Mouse (Mus musculus) heart, postnatal 14 days (tissue): ENCODE data around the gene Sgcd. TPM values are rescaled to one million over a fixed set of nuclear protein-coding genes. Genes with fewer than 3 reads are reported as not detected.

Experiments
- DNase-seq, 2 experiments: peaks; one replicate each; pipeline ENCODE4 v3.0.0; 2021 to 2022
- intact Hi-C: fragments of 180-260 bp; cut with DNase I; formaldehyde crosslinking; loops from one replicate; pipeline ENCODE4 v1.15.1; 2025
- total RNA-seq, 2 experiments: library from RNA; stranded (reverse); gene quantifications; 2 replicates each; pipeline ENCODE4 v1.2.3; 2021

Gene Sgcd
- total RNA-seq, 2 experiments from 2014 or later = 55.8 to 57.5 TPM

DNA sequence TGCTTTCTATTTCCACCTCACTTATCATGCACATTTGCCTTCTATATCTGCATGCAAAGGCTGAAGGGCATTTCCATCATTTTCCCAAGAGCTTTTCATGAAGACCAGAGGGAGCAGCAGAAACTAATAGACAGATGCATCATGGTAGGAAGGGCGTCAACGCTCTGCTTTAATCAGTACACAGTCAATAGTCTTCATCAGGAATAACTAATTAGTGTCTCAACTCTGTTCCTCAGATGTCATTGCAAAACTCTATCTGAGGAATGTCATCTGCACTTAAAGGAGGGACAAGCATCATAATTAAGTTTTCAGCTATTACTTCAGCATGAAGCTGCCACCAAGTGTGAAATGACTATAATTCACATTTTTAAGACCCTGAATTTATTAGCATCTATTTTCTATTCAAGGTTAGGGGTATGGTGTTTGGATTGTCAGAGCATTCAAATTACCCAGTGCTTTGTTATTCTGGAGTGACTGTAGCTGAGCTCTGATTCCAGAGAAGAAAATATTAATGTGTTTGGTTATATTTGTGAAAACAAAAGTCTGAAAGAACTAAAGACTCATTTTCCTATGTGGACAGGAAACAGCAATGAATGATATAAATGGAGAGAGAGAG, 918.9 kb downstream of the Sgcd start:
- DNase-seq = no peak
- intact Hi-C loops = no loop called here

DNA sequence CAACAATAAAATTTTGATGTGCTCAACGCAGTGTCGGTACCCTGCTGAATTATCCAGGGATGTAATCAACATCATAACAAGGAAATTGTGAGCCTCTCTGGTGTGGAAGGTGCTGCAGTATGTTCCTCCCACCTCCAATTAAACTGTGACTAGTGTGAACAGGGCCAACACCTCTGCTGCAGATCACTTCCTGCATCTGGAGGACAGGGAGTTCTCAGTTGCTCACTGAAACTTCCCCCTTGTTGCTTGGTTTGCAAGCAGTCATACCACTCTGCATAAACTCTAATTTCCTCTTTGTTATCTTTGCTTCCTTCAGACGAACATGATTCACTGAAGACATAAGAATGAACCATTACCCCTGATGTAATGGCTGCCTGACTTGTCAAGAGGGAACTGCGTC, 925.1 kb downstream of the Sgcd start:
- intact Hi-C loops = no loop called here
- no peak for DNase-seq

DNA sequence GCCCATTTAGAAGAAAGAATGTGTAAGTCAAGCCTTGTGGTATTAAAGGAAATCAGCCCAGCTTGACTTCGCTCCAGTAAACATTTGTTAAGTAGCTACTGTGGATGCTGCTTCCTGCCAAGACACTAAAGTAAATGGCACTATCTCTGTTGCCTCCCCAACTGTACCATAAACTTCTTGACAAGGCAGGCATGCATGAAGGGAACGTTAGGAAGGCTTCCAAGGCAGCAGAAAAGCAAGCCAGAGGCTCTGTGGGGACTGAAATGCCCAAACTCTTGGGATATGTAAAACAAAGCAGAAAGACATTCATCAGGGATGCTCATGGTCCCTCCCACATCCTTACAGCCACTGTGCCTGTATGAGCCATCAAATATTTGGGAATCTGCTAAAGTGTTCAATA, 938.4 kb downstream of the Sgcd start:
- intact Hi-C loops = no loop called here
- no peak for DNase-seq

DNA sequence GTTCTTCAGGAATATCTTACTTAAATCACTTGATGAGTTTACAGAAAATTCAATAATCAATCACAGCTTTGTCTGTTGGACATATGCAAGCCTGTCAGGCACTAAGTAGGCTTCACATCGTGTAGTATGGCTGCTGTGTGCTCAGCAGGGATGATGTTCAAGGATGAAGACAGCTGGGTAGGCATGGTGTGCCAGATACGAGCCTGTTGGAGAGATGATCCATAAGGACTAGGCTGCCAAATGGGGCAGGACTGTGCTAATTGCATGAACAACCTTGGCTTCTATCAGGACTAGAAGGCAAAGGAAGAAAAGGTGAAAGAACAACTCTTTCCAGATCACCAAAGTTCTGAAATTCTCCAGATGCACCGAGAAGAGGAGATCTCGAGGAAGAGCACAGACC, 939.0 kb downstream of the Sgcd start:
- intact Hi-C loops = no loop called here
- DNase-seq = no peak

DNA sequence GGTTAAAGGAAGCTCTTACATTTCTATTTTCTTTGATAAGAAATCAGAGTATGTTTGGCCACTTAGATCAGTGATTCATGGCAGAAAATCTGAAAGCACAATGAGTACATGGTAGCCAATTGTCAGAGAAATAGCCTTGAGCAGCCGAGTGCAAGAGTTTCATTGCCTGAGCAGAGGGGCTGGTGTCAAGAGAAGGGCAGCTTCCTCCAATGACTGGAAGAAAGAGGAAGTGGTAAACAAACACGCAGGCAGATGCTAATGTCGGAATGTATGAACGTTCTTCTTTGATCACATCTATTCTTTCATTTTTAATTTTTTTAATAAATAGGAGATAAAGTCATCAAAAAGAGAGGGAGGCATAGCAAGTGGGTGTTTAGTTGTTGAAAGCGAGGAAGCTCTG, 956.5 kb downstream of the Sgcd start:
- intact Hi-C loops = no loop called here
- DNase-seq = no peak

DNA sequence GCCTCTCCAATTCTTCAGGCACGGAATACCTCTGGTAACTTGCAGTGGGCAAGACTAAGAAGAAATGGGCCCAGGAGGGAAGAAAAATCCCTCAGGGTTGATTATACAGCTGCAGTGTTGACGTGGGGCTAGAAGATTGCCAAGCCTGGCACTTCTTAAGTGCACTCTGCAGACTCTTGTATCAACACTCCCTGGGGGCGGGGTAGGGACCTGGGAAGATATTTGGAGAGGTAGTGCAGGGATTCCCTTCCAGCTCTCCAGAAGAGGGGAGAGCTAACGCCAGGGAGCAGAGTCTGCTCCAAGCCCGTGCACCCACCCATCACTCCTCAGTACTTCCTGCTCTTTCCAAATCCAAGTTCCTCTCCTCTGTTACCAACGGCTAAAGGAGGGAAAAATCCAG, 967.9 kb downstream of the Sgcd start:
- intact Hi-C loops = loop anchor here (10.0 kb wide), 1 partner anchor 354 kb away; no protein-coding TSS in a partner anchor
- DNase-seq = peak; percentile 2 to 16

DNA sequence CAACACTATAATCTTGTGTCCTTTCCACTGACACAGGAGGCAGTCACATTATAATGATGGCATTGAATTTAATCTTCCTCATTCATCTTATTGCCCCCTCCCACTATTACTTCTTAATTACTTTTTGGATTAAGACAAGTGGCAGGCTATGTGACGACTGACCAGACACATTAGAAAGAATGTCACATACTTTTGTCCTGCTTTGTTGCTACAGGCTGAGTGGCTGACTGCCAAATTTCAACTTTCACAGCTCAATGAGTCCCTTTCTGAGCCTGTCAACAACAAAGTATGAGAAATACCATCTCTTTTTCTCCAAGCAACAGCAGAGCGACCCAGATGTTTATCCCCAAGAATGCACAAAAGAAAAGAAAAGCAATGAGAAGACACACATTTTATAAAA, 970.6 kb downstream of the Sgcd start:
- intact Hi-C loops = no loop called here
- DNase-seq = peak in 1 of 2 experiments; percentile 5

DNA sequence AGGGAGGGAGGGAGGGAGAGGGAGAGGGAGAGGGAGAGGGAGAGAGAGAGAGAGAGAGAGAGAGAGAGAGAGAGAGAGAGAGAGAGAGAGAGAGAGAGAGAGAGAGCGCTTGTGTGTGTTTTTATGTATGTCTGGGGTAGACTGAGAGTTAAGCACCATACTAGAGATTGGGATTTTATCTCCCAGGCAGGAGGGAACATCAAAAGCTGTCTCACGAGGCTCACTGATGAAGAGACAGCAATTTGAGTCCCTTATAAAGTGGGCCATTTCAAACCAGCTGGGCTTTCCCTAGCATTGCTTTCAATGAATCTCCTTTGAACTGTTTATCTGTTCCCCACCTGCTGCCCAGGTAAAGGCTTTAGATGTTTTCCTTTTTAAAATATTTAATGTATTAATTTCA, 973.1 kb downstream of the Sgcd start:
- intact Hi-C loops = no loop called here
- DNase-seq = no peak

DNA sequence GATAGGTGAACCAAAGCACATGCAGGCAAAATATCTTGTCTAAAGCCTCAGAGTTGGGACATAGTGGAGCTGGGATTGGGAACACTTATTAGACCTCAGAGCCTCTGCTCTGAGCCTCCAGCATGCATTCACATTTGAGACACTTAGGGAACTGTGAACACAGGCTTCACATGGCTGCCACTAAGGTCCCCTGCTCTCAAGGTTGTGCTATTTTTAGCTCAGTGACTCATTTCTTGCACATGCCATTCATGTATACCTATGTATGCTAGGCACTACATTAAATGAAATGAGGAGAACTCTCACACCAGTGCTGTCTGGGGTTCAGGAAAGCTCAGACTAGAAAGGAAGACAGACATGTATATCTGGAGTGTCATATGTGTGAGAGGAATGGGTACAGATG, 974.5 kb downstream of the Sgcd start:
- no peak for DNase-seq
- intact Hi-C loops = no loop called here

DNA sequence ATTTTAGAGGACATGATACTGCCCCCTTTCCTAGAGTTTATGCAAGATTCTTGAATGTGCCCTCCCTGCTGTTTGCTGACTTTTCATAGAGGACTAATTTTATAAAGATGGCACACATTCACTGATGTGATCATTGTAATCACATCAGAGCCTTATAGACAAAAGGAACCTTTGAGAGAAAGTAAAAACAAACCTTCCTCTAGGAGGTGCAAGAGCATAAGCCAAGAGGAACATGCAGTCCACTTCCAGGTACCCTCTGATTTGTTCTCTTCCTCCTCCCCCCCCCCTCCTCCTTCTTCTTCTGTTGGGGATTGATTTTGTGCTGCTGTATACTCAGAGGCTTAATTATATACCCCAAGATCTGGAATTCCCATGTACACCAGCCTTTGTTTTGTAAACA, 978.6 kb downstream of the Sgcd start:
- no peak for DNase-seq
- intact Hi-C loops = no loop called here

DNA sequence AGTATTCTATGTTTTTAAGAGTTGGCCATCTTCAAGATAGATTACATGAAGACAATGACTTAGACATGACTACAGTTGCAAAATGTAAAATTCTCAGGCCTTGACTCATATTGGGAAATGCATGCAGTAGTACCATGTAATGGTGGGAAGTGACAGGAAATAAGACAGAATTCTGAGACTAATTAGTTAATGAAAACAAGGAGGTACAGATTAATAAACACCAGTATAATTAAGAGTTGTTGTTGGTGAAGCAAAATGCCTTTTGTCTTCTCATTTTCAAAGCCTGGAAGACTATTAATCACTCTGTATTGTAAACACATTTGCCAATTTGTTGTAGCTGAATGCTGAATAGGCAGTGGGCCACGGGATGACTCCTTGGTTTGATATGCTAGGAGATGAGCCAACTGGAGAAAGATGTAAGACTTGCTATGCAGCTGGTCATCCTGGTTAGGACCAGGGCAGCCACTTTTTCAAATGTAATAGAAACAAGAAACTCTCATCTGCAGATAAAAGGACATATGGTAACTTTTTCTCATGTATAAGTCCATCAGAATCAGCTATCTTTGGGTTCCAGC, 983.4 kb downstream of the Sgcd start:
- intact Hi-C loops = no loop called here
- peak in 1 of 2 experiments; percentile 21 for DNase-seq

DNA sequence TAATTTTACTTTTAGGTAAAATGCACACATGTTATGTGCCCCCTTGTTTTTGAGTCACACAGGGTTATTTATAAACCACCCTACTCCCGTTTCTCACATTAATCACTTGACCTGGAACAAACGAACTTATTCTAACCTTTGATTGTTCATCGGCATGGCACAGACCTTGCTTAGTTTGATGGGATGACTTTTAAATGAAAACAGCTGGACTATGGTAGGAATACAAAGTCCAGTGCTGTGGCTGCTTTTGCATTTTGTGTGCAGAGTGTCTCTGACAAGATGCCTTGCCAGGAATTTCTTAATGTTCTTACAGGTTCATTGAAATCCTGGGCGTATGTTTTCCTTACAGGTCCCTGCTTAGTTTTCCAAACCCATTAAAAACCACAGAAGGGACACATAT, 1049.5 kb downstream of the Sgcd start:
- intact Hi-C loops = no loop called here

DNA sequence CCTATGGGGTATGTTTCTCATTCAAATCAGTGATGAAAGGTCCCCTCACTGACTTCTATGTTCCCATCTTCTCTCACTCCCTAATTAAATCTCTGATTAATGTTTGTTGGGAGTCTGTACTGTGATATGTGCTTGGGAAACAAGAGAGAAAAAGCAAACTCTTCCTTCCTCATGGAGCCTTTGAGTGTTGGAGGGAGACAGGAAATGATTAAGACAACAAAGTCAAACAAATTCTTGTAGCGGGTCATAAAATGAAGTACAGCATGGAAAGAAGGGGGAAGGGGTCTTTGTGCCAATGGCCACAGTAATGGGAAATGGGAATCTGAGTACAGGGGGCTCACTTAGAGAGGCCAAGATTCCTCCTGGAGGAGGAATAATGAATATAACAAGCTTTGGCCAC, 1063.8 kb downstream of the Sgcd start:
- DNase-seq = no peak
- intact Hi-C loops = no loop called here

More for the DNA sequence above, 1049.5 kb downstream of the Sgcd start:
- no peak for DNase-seq

DNA sequence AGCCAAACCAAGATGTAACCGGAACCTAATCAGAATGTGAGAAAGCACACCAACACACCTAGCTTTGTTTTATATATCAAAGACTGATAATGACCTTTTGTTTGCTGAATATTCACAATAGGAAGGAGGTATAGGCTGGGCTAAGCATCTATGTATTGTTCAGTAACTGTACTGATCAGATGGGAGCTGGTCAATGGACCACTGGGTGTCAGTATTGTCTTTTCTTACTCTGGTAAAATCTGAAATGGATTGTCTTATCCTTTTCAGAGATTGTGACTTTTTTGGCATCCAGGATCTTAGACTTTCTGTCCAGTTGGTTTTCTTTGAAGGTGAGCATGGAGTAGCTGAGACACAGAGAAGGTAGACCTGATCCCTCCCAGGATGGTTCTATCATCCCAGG, 1068.5 kb downstream of the Sgcd start:
- intact Hi-C loops = no loop called here
- DNase-seq = peak in 1 of 2 experiments; percentile 3

DNA sequence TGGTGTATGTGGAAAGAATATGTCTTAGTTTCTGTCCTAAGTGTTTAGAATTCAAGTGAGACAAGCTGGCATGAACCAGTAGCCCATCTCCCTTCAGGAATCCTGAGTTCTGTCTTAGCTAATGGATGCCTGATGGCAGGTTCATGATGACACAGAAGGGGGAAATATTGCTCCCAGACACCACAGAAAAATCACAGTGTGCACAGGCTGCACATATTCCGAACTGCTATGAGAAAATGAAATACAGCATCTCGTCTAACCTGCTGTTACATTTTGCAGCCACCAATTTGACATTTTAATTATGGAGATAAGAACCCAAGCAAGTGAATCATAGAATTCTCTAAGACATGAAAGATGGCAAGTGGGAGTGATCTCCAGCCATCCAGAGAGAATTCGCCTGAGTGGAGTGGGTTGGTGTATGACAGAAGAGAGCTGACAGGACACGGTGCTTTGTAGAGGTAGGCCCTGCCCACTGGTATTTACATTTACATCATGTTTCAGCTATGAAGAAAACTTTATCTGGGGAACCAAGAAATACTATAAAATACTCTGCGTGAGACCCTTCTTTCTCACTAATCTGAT, 1076.0 kb downstream of the Sgcd start:
- intact Hi-C loops = no loop called here
- DNase-seq = no peak

DNA sequence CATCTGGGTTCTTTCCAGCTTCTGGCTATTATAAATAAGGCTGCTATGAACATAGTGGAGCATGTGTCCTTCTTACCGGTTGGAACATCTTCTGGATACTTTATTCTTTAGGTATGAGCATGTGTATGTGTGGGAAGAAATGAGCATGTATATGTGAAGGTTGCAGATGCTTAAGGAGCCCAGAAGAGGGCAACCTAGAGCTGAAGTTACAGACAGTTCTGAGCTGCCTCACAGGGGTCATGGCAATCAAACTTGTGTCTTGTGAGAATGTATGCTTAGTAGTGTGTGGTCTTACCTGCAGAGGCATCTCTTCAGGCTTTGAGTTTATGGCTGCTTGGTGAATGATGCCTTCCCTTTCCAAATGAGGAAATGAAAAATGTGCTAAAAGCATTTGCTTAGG, 1084.5 kb downstream of the Sgcd start:
- DNase-seq = no peak
- intact Hi-C loops = no loop called here

DNA sequence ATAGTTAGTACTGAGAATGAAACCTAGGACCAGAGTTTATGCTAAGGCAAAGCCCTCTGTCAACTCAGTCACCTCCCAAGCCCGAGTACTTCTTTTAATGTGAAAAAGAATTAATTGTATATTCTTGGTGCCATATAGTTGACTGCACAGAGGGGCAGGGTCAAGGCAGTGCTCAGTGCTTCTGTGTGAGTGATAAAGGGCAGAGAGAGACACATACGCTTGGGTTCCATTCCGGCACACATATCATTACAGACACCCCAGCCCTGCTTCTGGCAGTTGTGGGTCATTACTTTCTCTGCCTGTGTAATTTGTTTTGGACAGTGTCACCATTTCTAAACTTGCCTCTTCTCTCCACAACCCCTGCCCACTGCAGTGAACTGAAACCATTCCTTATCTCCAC, 1099.7 kb downstream of the Sgcd start:
- intact Hi-C loops = no loop called here
- DNase-seq = no peak

DNA sequence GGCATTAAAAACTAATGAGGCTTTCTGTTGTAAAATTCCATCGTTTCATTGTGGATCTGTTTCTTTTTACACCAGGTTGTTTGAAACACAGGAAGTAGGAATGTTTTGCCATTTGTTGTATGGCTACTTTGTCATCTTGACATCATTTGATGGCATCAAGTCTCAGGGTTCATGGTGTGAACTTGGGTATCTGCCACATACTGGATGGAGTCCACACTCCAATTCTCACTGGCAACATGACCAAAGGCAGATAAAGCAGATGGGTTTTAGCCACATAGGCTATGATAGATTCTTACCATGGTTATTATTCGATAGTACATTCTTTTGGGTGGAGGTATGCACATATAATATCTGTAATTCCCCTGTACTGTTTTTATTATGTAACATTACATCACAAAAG, 1106.3 kb downstream of the Sgcd start:
- intact Hi-C loops = no loop called here

DNA sequence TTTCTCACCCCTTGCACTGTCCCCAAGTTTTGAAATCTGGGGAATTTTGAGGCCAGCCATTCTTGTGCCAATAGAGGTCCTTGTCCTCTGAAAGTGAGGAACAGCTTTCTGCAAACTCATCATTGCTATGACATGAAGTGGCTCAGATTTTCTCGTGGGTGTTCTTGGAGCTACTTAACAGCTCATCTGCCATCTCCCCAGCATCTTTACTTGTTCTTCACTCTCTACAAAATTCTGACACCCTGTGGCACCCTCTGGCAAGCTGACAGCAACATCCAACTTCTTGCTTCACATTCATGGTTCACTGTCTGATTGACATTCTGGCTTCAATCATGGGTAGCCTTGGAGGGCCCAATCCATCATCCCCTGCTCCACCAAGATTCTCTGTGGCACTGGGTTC, 1113.0 kb downstream of the Sgcd start:
- intact Hi-C loops = no loop called here

More for the DNA sequence above, 1106.3 kb downstream of the Sgcd start:
- no peak for DNase-seq

DNA sequence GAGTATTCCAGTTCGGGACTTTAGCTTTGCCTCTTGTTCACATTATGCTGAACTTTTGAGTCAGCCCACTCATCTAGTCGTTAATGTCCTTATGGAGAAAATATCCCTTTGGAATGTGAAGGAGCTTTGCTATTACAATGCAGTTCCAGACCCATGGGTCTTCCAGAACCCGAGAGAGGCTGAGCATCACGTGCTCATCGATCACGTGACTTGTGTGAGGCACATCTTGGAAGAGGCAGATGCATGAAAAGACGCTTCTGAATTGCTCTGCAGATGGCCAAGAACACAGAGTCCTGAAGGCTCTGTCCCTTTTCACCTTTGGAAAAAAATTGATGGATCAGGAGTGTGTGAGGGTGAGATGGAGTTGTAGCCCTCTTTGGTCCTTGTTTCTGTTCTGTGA, 1120.2 kb downstream of the Sgcd start:
- intact Hi-C loops = loop anchor here (5.0 kb wide), 1 partner anchor 519 kb away; no protein-coding TSS in a partner anchor
- no peak for DNase-seq

More for the DNA sequence above, 1113.0 kb downstream of the Sgcd start:
- DNase-seq = no peak

DNA sequence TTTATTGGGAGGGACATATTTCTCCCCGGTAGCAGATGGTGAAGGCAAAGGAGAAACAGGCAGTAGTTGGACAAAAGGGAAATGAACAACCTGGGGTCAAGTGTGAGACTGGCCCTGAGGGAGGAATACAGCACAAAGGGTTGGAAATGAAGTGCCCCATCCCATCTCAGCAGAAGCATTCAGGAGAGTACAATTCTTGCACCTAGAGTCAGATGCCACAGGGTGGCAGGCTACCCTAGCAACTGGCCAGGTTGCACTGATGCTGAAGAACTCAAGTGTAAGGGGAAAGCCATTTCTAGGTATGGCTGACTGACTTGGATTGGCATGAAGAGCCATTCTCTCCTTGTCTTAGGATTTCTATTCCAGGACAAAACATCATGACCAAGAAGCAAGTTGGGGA, 1124.0 kb downstream of the Sgcd start:
- intact Hi-C loops = loop anchor here (5.0 kb wide), 1 partner anchor 522 kb away; no protein-coding TSS in a partner anchor

More for the DNA sequence above, 1124.0 kb downstream of the Sgcd start:
- DNase-seq = peak; percentile 4 to 29
